Mouse (Mus musculus): ENCODE data around the gene Tmem131. TPM values are rescaled to one million over a fixed set of nuclear protein-coding genes. Genes with fewer than 3 reads are reported as not detected.
A peak's percentile ranks its signal among the peaks of the same experiment; 100 is the strongest.

Gene Tmem131
- polyA plus RNA-seq, 1 experiment from 2014 or later, result 6.0 TPM

DNA sequence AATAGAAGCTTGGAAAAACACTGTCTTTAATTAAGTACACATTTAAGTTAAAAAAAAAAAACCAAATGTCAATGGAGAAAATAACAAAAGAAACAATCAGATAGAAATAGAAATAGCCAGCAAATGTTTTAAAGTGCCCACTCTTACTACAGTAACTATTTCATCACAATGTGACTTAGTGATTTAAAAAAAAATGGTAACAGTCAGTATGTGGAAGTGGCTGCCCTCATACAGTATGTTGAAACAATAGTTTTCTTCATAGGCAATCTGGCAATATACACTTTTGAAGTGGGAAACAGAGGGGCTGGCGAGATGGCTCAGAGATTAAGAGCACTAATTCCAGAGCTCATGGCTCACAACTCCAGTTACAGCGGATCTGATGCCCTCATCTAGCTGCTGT lies 15.9 kb downstream of the Tmem131 start:
- Histone ChIP-seq H3K4me2 (replicated peaks; ENCODE audit: low read depth, low read length) (no peak overlapping the region), H3K4me3 (ENCODE audit: low read depth, low read length) (no peak overlapping the region), H3K27ac (ENCODE audit: low read length) (no peak overlapping the region), H3K4me1 (ENCODE audit: insufficient read depth, low read depth, low read length) (no peaks in the 10 kb centered on the region; the same call in 1 of the 2 replicates), H3K36me3 (ENCODE audit: insufficient read depth, low read length) (no peaks in the 10 kb centered on the region), H3K9me3 (ENCODE audit: low read length) (no peaks in the 10 kb centered on the region), H3K27me3 (replicated peaks; ENCODE audit: insufficient read depth, low read length) (no peaks in the 10 kb centered on the region), H3K9ac (replicated peaks; ENCODE audit: low read depth) (no peak overlapping the region)
- DNase-seq (ENCODE audit: low spot score), result peak; percentile 69
- ATAC-seq, result peak; percentile 60
- TF ChIP-seq EP300 (IDR thresholded peaks at IDR 0.05) (no peak), CTCF (IDR thresholded peaks at IDR 0.05) (no peak)
- 66% methylated on average over 2 of the region's 2 CpGs for WGBS

GRCm38 (mm10) chr1:36926738-36927137 lies 16.7 kb downstream of the Tmem131 start:
- H3K36me3 ChIP-seq (ENCODE audit: insufficient read depth, low read length), result no peaks in the 10 kb centered on the region
- DNase-seq (ENCODE audit: low spot score), result no peak
- 73% methylated on average over 6 of the region's 6 CpGs for WGBS
- no peak overlapping the region for H3K4me3 ChIP-seq (ENCODE audit: low read depth, low read length)
- no peak overlapping the region for H3K27ac ChIP-seq (ENCODE audit: low read length)
- H3K9me3 ChIP-seq (ENCODE audit: low read length), result no peaks in the 10 kb centered on the region
- no peak for ATAC-seq
- H3K4me2 ChIP-seq (replicated peaks; ENCODE audit: low read depth, low read length), result no peak overlapping the region
- TF ChIP-seq CTCF (IDR thresholded peaks at IDR 0.05) (no peak), EP300 (IDR thresholded peaks at IDR 0.05) (no peak)
- no peak overlapping the region for H3K9ac ChIP-seq (replicated peaks; ENCODE audit: low read depth)
- H3K4me1 ChIP-seq (ENCODE audit: insufficient read depth, low read depth, low read length), result peaks cover 4% of the 10 kb centered on the region; the same call in 1 of the 2 replicates
- no peaks in the 10 kb centered on the region for H3K27me3 ChIP-seq (replicated peaks; ENCODE audit: insufficient read depth, low read length)

- Histone ChIP-seq H3K36me3 (ENCODE audit: insufficient read depth, low read length) (no peaks in the 10 kb centered on the region), H3K4me3 (ENCODE audit: low read depth, low read length) (no peak overlapping the region), H3K4me1 (ENCODE audit: insufficient read depth, low read depth, low read length) (peaks cover 9% of the 10 kb centered on the region; the same call in 1 of the 2 replicates), H3K27ac (ENCODE audit: low read length) (no peak overlapping the region), H3K9ac (replicated peaks; ENCODE audit: low read depth) (no peak overlapping the region), H3K27me3 (replicated peaks; ENCODE audit: insufficient read depth, low read length) (no peaks in the 10 kb centered on the region), H3K9me3 (ENCODE audit: low read length) (no peaks in the 10 kb centered on the region), H3K4me2 (replicated peaks; ENCODE audit: low read depth, low read length) (no peak overlapping the region)
- no peak for DNase-seq (ENCODE audit: low spot score)
- no peak for ATAC-seq
- TF ChIP-seq EP300 (IDR thresholded peaks at IDR 0.05), result no peak
- WGBS, result 83% methylated on average over 4 of the region's 4 CpGs
Observed at GRCm38 (mm10) chr1:36926246-36926645, 17.2 kb downstream of the Tmem131 start.

DNA sequence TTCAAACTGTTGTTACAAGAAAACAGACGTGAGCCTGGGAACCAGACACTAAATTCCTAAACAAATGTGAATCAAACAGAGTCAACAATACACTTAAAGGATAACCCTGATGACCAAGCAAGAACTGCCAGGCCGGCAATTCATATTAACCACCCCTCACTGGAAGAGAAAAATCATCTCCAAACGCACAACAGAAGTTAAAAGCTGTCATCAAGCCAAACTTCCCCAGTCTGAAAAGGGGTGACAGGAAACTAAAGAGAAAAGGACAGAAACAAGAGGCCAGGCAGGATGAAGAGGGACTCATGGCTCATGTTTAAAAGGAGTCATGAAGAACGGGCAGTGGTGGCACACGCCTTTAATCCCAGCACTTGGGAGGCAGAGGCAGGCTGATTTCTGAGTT lies 17.7 kb downstream of the Tmem131 start:
- WGBS, result 38% methylated on average over 5 of the region's 5 CpGs
- Histone ChIP-seq H3K4me2 (replicated peaks; ENCODE audit: low read depth, low read length) (no peak overlapping the region), H3K36me3 (ENCODE audit: insufficient read depth, low read length) (no peaks in the 10 kb centered on the region), H3K4me1 (ENCODE audit: insufficient read depth, low read depth, low read length) (peaks cover 14% of the 10 kb centered on the region; the same call in 1 of the 2 replicates), H3K27me3 (replicated peaks; ENCODE audit: insufficient read depth, low read length) (no peaks in the 10 kb centered on the region), H3K4me3 (ENCODE audit: low read depth, low read length) (no peak overlapping the region), H3K9me3 (ENCODE audit: low read length) (no peaks in the 10 kb centered on the region), H3K9ac (replicated peaks; ENCODE audit: low read depth) (no peak overlapping the region), H3K27ac (ENCODE audit: low read length) (0 out of 2 replicates have a peak overlapping the region, but pooled peaks have one; percentile 14)
- no peak for ATAC-seq
- TF ChIP-seq CTCF (IDR thresholded peaks at IDR 0.05) (no peak), EP300 (IDR thresholded peaks at IDR 0.05) (no peak)
- DNase-seq (ENCODE audit: low spot score), result no peak

- WGBS, result 82% methylated on average over 2 of the region's 2 CpGs
- no peaks in the 10 kb centered on the region for H3K36me3 ChIP-seq (ENCODE audit: insufficient read depth, low read length)
- no peak overlapping the region for H3K4me3 ChIP-seq (ENCODE audit: low read depth, low read length)
- H3K27me3 ChIP-seq (replicated peaks; ENCODE audit: insufficient read depth, low read length), result no peaks in the 10 kb centered on the region
- no peak for DNase-seq (ENCODE audit: low spot score)
- peaks cover 23% of the 10 kb centered on the region; the same call in 1 of the 2 replicates for H3K4me1 ChIP-seq (ENCODE audit: insufficient read depth, low read depth, low read length)
- no peaks in the 10 kb centered on the region for H3K9me3 ChIP-seq (ENCODE audit: low read length)
- H3K27ac ChIP-seq (ENCODE audit: low read length), result no peak overlapping the region
- no peak for TF ChIP-seq EP300 (IDR thresholded peaks at IDR 0.05)
- no peak for TF ChIP-seq CTCF (IDR thresholded peaks at IDR 0.05)
- H3K9ac ChIP-seq (replicated peaks; ENCODE audit: low read depth), result no peak overlapping the region
- no peak for ATAC-seq
- H3K4me2 ChIP-seq (replicated peaks; ENCODE audit: low read depth, low read length), result no peak overlapping the region
Observed at GRCm38 (mm10) chr1:36924853-36925252, 18.6 kb downstream of the Tmem131 start.

DNA sequence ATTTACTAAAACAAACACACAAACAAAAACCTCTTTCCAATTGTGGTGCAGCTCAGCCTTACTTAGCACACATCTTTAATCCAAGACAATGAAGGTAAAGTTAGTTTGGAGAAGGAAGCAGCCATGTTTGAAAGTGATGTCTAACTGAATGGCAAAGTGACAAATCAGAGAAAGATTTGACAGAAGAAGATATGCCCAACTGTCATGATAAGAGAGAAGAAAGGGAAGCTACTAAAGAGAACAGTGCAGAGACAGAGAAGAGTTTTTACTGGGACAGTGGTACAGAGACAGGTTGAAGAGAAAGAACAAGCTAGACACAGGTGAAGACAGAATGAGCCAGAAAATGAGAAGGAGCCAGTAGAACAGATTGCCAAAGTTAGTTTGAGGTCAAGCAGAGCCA lies 19.6 kb downstream of the Tmem131 start:
- DNase-seq (ENCODE audit: low spot score), result no peak
- Histone ChIP-seq H3K9ac (replicated peaks; ENCODE audit: low read depth) (no peak overlapping the region), H3K4me2 (replicated peaks; ENCODE audit: low read depth, low read length) (no peak overlapping the region), H3K36me3 (ENCODE audit: insufficient read depth, low read length) (no peaks in the 10 kb centered on the region), H3K9me3 (ENCODE audit: low read length) (no peaks in the 10 kb centered on the region), H3K27me3 (replicated peaks; ENCODE audit: insufficient read depth, low read length) (no peaks in the 10 kb centered on the region), H3K4me1 (ENCODE audit: insufficient read depth, low read depth, low read length) (peaks cover 28% of the 10 kb centered on the region; the same call in 1 of the 2 replicates), H3K4me3 (ENCODE audit: low read depth, low read length) (no peak overlapping the region), H3K27ac (ENCODE audit: low read length) (no peak overlapping the region)
- TF ChIP-seq CTCF (IDR thresholded peaks at IDR 0.05), result no peak
- TF ChIP-seq EP300 (IDR thresholded peaks at IDR 0.05), result no peak
- ATAC-seq, result no peak

Measured in lung, postnatal 0 days (tissue).